In genomic region chr15:84854171-84854811, GRCm38 (mm10) we compare ENCODE assay signal across 8 mouse cellular contexts. TPM values are rescaled to one million over a fixed set of nuclear protein-coding genes. Genes with fewer than 3 reads are reported as not detected.
A peak's percentile ranks its signal among the peaks of the same experiment; 100 is the strongest.
DNase-seq lines count a peak whose midpoint lies in the region; ATAC-seq and TF ChIP-seq lines count a peak whose summit lies in the region.

No protein-coding gene starts in this region.

- TF ChIP-seq POLR2A in olfactory bulb, adult 2 months (IDR thresholded peaks at IDR 0.05; ENCODE audit: insufficient read depth, low read depth, low read length): no peak

- H3K36me3 ChIP-seq in heart, embryonic 10.5 days: no peaks in the 10 kb centered on the region
- H3K36me3 ChIP-seq in heart, embryonic 16.5 days (ENCODE audit: control insufficient read depth, insufficient read depth): no peaks in the 10 kb centered on the region
- H3K36me3 ChIP-seq in limb, embryonic 10.5 days: no peaks in the 10 kb centered on the region

- peak overlapping the region; percentile 99 for H3K4me2 ChIP-seq in heart, embryonic 16.5 days (ENCODE audit: low read depth, low read length)

- H3K9ac ChIP-seq in heart, embryonic 16.5 days (ENCODE audit: low read length): no peak overlapping the region

- under 1% methylated on average over 49 of the region's 49 CpGs for WGBS in heart, embryonic 10.5 days
- under 1% methylated on average over 49 of the region's 49 CpGs for WGBS in heart, embryonic 16.5 days
- under 1% methylated on average over 49 of the region's 49 CpGs for WGBS in limb, embryonic 10.5 days
- under 1% methylated on average over 49 of the region's 49 CpGs for WGBS in olfactory bulb, adult 2 months

- H3K4me3 ChIP-seq in heart, embryonic 10.5 days: peak overlapping the region; percentile 81
- peak overlapping the region; percentile 74 for H3K4me3 ChIP-seq in heart, embryonic 16.5 days (ENCODE audit: low read length)
- peak overlapping the region; percentile 82 for H3K4me3 ChIP-seq in limb, embryonic 10.5 days
- H3K4me3 ChIP-seq in olfactory bulb, adult 2 months (ENCODE audit: insufficient read depth, low read depth, low read length): peak overlapping the region; percentile 91

- no peak for DNase-seq in heart, embryonic 10.5 days (ENCODE audit: low spot score)
- no peak for DNase-seq in heart, postnatal 14 days
- DNase-seq in B cell, adult 2 months: peak; percentile 14 to 21
- DNase-seq in cerebellum, adult 8-10 months: peak; percentile 64
- DNase-seq in limb, embryonic 10.5 days (ENCODE audit: low spot score): no peak
- DNase-seq in gastrocnemius, postnatal 36 days: no peak

- H3K4me1 ChIP-seq in heart, embryonic 10.5 days: peaks cover 42% of the 10 kb centered on the region
- H3K4me1 ChIP-seq in heart, embryonic 16.5 days (ENCODE audit: control insufficient read depth, insufficient read depth, low read length): peaks cover 27% of the 10 kb centered on the region
- peaks cover 57% of the 10 kb centered on the region for H3K4me1 ChIP-seq in limb, embryonic 10.5 days
- H3K4me1 ChIP-seq in olfactory bulb, adult 2 months (ENCODE audit: control insufficient read depth, insufficient read depth, low read length): peaks cover 13% of the 10 kb centered on the region

- H3K9me3 ChIP-seq in heart, embryonic 10.5 days: no peaks in the 10 kb centered on the region
- no peaks in the 10 kb centered on the region for H3K9me3 ChIP-seq in heart, embryonic 16.5 days (replicated peaks; ENCODE audit: control insufficient read depth, low read length)
- H3K9me3 ChIP-seq in limb, embryonic 10.5 days (replicated peaks): no peaks in the 10 kb centered on the region

- intact Hi-C loops in heart, postnatal 14 days (cut with DNase I): loop anchor here (5.0 kb wide), 2 partner anchors 38 to 68 kb away; partner anchors contain the start of genes Gm29666 and Nup50
- intact Hi-C loops in gastrocnemius, postnatal 36 days (cut with DNase I): loop anchor here (5.0 kb wide), 1 partner anchor 133 kb away; the partner anchor contains the start of gene 5031439G07Rik

- peaks cover 14% of the 10 kb centered on the region for H3K27me3 ChIP-seq in heart, embryonic 10.5 days (ENCODE audit: insufficient read depth, poor library complexity, severe bottlenecking)
- peaks cover 16% of the 10 kb centered on the region for H3K27me3 ChIP-seq in heart, embryonic 16.5 days (ENCODE audit: control insufficient read depth, insufficient read depth, low read length)
- H3K27me3 ChIP-seq in limb, embryonic 10.5 days (ENCODE audit: low read depth, poor library complexity, severe bottlenecking): peaks cover 17% of the 10 kb centered on the region; the same call in 1 of the 2 replicates

- H3K27ac ChIP-seq in heart, embryonic 10.5 days: peak overlapping the region; percentile 86
- no peak overlapping the region for H3K27ac ChIP-seq in heart, embryonic 16.5 days (ENCODE audit: low read length)
- H3K27ac ChIP-seq in limb, embryonic 10.5 days: peak overlapping the region; percentile 93
- peak overlapping the region; percentile 23; the same call in 1 of the 2 replicates for H3K27ac ChIP-seq in olfactory bulb, adult 2 months (ENCODE audit: insufficient read depth, low read depth, low read length)

- no peak for TF ChIP-seq CTCF in olfactory bulb, adult 2 months (IDR thresholded peaks at IDR 0.05; ENCODE audit: insufficient read depth, low read depth, low read length)

- ATAC-seq in heart, embryonic 16.5 days (replicated peaks; ENCODE audit: extremely low read depth, insufficient read depth, low FRiP score): no peak

RNA-seq across cellular contexts. Expression of gene Phf21b, which starts 1.6 kb away (rescaled TPM):
- 0.16 and 0.41 TPM in 2 replicates for polyA plus RNA-seq in heart, embryonic 10.5 days (2016; fragmentation: Nextera tagmentation; extraction: Ambion mirVana)
- total RNA-seq in heart, postnatal 14 days (2021): 1 to 10 TPM; 1.4 to 1.6 TPM
- 0.05 and 0.55 TPM in 2 replicates for polyA plus RNA-seq in heart, embryonic 16.5 days (2015; fragmentation: Nextera tagmentation; extraction: Ambion mirVana)
- 1.1 and 1.2 TPM in 2 replicates for polyA plus RNA-seq in limb, embryonic 10.5 days (2016; fragmentation: Nextera tagmentation; extraction: Ambion mirVana)
- polyA plus RNA-seq in olfactory bulb, adult 2 months (2012; ENCODE audit: insufficient read depth, insufficient read length, low replicate concordance, missing spikeins): not detected in 2 replicates
- total RNA-seq in gastrocnemius, postnatal 36 days (2021): under 1 TPM; 0.43 to 0.49 TPM

Comparison
In these comparisons a context has a peak if more than half of its experiments do, and no peak if none do; other contexts are left out.
1. DNase-seq: peak in B cell, adult 2 months (2 of 2) and cerebellum, adult 8-10 months (single experiment); none in heart, embryonic 10.5 days (single experiment), heart, postnatal 14 days (0 of 2), limb, embryonic 10.5 days (single experiment) and gastrocnemius, postnatal 36 days (0 of 2).
2. Peak in every context shown above with its lines, with median percentiles within 50 percentile points of each other: H3K4me3 ChIP-seq.